Mouse (Mus musculus) lung, embryonic 15.5 days (tissue): ENCODE data around the gene Fkbp5. TPM values are rescaled to one million over a fixed set of nuclear protein-coding genes. Genes with fewer than 3 reads are reported as not detected.

Experiments
- ATAC-seq: fragments of 200-750 bp; cut with Nextera tagmentation; 2 replicates; pipeline ENCODE4 v1.8.0; 2017; ENCODE audit warnings: moderate number of reproducible peaks, borderline replicate concordance; ENCODE audit not compliant: low FRiP score, low TSS enrichment; ENCODE audit errors: extremely low read depth
- H3K27ac ChIP-seq: fragments of 300-500 bp; sonication (generic); 2 replicates; pipeline ENCODE4 v1.5.1; 2015; ENCODE audit warnings: moderate library complexity, mild to moderate bottlenecking, inconsistent platforms
- H3K27me3 ChIP-seq: fragments of 300-500 bp; sonication (generic); 2 replicates; pipeline ENCODE4 v1.6.1; 2015; ENCODE audit warnings: inconsistent platforms
- H3K36me3 ChIP-seq: fragments of 300-500 bp; sonication (generic); 2 replicates; pipeline ENCODE4 v1.6.1; 2015; ENCODE audit warnings: inconsistent platforms
- H3K4me1 ChIP-seq: fragments of 300-500 bp; sonication (generic); 2 replicates; pipeline ENCODE4 v1.6.1; 2015; ENCODE audit warnings: inconsistent platforms
- H3K4me2 ChIP-seq: fragments of 300-500 bp; sonication (generic); 2 replicates; pipeline ENCODE4 v1.6.1; 2015; ENCODE audit warnings: inconsistent platforms, mild to moderate bottlenecking, moderate library complexity
- H3K4me3 ChIP-seq: fragments of 300-500 bp; sonication (generic); 2 replicates; pipeline ENCODE4 v1.5.1; 2015; ENCODE audit warnings: mild to moderate bottlenecking, inconsistent platforms
- H3K9ac ChIP-seq: fragments of 300-500 bp; sonication (generic); 2 replicates; pipeline ENCODE4 v1.6.1; 2015; ENCODE audit warnings: inconsistent platforms
- H3K9me3 ChIP-seq: fragments of 300-500 bp; sonication (generic); 2 replicates; pipeline ENCODE4 v1.6.1; 2016; ENCODE audit warnings: inconsistent platforms
- WGBS: fragments of 180-500 bp; shearing (Covaris S2); methylation state at CpG from one replicate; pipeline ENCODE4 v1.1.7; 2015; 5-methylcytosine and 5-hydroxymethylcytosine counted together
- polyA plus RNA-seq: library from polyadenylated mRNA; unstranded; fragments of >200 nt; fragmentation: Nextera tagmentation; extraction: Ambion mirVana; gene quantifications from 2 replicates; pipeline ENCODE4 v1.2.1, GENCODE M21; 2015

Fkbp5 gene
- polyA plus RNA-seq, 1 experiment from 2014 or later: 35.1 TPM

GRCm38 (mm10) chr17:28447789-28448188 is 69.5 kb downstream of the Fkbp5 start:
- no peak for ATAC-seq
- 74% methylated on average over 7 of the region's 7 CpGs for WGBS
- H3K4me3 ChIP-seq: no peak overlapping the region
- no peaks in the 10 kb centered on the region for H3K36me3 ChIP-seq
- H3K27me3 ChIP-seq: no peaks in the 10 kb centered on the region
- no peaks in the 10 kb centered on the region for H3K4me1 ChIP-seq
- no peak overlapping the region for H3K9ac ChIP-seq
- no peak overlapping the region for H3K27ac ChIP-seq
- H3K4me2 ChIP-seq: no peak overlapping the region
- H3K9me3 ChIP-seq: no peaks in the 10 kb centered on the region

- no peaks in the 10 kb centered on the region for H3K36me3 ChIP-seq
- ATAC-seq: no peak
- 59% methylated on average over 5 of the region's 5 CpGs for WGBS
Measured at GRCm38 (mm10) chr17:28446820-28447168, 70.5 kb downstream of the Fkbp5 start.

DNA sequence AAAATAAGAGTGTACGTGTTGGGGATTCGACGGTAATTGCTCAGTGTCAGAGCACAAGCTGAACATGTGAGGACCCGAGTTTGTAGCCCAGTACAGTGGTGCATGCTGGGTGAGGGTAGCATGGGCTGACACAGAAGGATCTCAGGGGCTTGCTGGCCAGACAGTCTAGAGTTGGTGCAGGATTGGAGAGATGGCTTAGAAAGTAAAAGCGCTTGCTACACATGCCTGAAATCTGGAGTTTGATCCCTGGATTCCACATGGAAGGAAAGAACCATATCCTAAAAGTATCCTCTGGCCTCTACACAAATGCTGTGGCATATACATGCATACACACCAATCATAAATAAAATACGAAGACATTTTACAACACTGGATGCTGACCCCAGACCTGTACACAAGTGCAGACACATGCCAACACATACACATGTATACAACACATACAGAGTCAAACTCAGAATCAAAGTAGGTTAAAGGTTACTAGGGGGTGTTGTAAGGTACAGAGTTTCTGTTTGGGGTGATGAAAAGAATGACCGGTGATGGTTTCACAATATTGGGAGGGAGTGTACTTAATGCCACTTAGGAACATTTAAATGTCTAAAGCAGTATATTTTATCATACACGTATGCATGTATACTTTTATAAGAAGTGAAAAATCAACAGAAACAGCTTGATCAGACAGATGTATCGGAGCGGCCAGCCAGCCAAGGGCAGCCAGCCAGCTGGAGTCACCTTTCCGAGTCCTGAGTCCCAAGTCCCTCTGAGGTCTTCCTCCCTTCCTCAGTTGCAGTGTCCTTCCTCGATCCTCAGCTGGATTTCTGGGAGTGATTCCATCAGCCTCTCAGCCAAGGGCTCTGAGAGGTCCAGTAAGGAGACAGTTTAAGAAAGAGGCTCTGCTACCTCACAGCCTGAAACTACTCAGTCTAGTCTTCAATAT is 71.2 kb downstream of the Fkbp5 start:
- no peak overlapping the region for H3K27ac ChIP-seq
- H3K27me3 ChIP-seq: no peaks in the 10 kb centered on the region
- no peak overlapping the region for H3K4me3 ChIP-seq
- no peak overlapping the region for H3K9ac ChIP-seq
- no peaks in the 10 kb centered on the region for H3K4me1 ChIP-seq
- H3K36me3 ChIP-seq: no peaks in the 10 kb centered on the region
- H3K4me2 ChIP-seq: no peak overlapping the region
- H3K9me3 ChIP-seq: no peaks in the 10 kb centered on the region
- ATAC-seq: no peak
- WGBS: 78% methylated on average over 12 of the region's 12 CpGs

More at GRCm38 (mm10) chr17:28446820-28447168, 70.5 kb downstream of the Fkbp5 start:
- Histone ChIP-seq H3K4me2 (no peak overlapping the region), H3K4me1 (no peaks in the 10 kb centered on the region), H3K9ac (no peak overlapping the region), H3K9me3 (no peaks in the 10 kb centered on the region), H3K27me3 (no peaks in the 10 kb centered on the region), H3K4me3 (no peak overlapping the region), H3K27ac (no peak overlapping the region)

DNA sequence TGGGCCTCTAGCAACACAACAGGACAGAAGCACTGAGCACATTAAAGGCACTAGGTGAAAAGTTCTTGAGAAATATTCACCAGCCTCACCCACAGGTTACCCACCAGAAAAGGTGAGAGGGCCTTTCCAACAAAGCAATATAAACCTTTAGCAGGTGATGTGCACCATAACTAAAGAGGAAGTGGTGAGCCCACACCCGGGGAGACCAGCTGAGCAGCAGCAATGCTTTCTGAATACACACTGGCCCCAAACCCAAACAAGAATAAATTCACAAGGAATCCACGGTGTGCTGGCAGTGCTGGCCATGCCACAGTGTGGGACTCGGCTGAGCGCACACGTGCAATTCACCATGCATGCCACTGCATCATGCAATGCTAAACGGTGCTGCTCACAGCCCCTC is 74.7 kb downstream of the Fkbp5 start:
- no peak overlapping the region for H3K27ac ChIP-seq
- H3K4me1 ChIP-seq: no peaks in the 10 kb centered on the region
- H3K4me2 ChIP-seq: no peak overlapping the region
- no peak overlapping the region for H3K9ac ChIP-seq
- H3K36me3 ChIP-seq: no peaks in the 10 kb centered on the region
- no peaks in the 10 kb centered on the region for H3K9me3 ChIP-seq
- H3K4me3 ChIP-seq: no peak overlapping the region
- H3K27me3 ChIP-seq: no peaks in the 10 kb centered on the region
- ATAC-seq: no peak
- WGBS: 78% methylated on average over 6 of the region's 6 CpGs

DNA sequence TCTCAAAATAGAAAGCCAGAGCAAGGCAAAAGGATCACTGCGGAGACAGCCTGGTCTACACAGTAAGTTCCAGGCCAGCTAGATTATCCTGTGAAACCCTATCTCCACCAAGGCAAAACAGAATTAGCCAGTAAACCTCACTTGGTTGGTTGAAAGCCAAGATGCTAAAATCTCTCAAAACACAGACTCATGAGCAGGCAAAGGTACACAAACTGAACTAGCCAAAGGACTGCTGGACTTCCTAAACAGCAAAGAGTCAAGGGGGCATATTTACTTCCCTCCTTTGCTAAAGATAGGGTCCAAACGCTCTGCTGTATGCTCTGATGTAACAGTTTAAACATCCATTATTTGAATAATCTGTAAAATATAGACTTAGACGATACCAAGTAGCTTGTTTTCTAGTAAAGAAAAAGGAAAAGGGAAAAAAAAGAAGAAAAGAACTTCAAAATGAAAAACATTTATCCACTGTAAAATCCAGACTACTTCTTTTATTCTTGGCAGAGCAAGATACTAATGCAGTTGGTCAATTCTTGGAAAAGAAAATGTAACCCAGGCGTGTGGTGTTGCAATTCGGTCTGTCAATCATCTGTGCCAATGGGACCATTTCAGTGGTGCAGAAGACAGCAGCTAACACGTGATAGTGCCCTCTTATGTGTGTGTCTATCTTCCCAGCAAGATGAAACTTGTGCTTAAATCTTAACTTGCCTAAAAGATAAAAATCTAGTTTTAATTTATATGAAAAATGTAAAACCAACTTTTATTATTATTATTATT is 78.8 kb downstream of the Fkbp5 start:
- H3K36me3 ChIP-seq: 0 out of 2 replicates have a peak, but pooled peaks cover 6% of the 10 kb centered on the region
- 72% methylated on average over 6 of the region's 6 CpGs for WGBS
- H3K27me3 ChIP-seq: no peaks in the 10 kb centered on the region

GRCm38 (mm10) chr17:28437938-28438337 is 79.4 kb downstream of the Fkbp5 start:
- Histone ChIP-seq H3K9ac (no peak overlapping the region), H3K36me3 (0 out of 2 replicates have a peak, but pooled peaks cover 6% of the 10 kb centered on the region), H3K9me3 (no peaks in the 10 kb centered on the region), H3K27me3 (no peaks in the 10 kb centered on the region), H3K4me2 (no peak overlapping the region), H3K4me3 (no peak overlapping the region), H3K4me1 (no peaks in the 10 kb centered on the region), H3K27ac (no peak overlapping the region)
- 75% methylated on average over 2 of the region's 2 CpGs for WGBS
- ATAC-seq: no peak

More for the DNA sequence above, 78.8 kb downstream of the Fkbp5 start:
- H3K4me3 ChIP-seq: no peak overlapping the region
- H3K4me2 ChIP-seq: no peak overlapping the region
- no peak overlapping the region for H3K9ac ChIP-seq
- ATAC-seq: no peak
- H3K27ac ChIP-seq: no peak overlapping the region
- H3K4me1 ChIP-seq: no peaks in the 10 kb centered on the region
- H3K9me3 ChIP-seq: no peaks in the 10 kb centered on the region

GRCm38 (mm10) chr17:28434921-28435485 is 82.3 kb downstream of the Fkbp5 start:
- H3K27ac ChIP-seq: no peak overlapping the region
- H3K9me3 ChIP-seq: no peaks in the 10 kb centered on the region
- no peak overlapping the region for H3K4me3 ChIP-seq
- no peak overlapping the region for H3K4me2 ChIP-seq
- 75% methylated on average over 5 of the region's 5 CpGs for WGBS
- H3K4me1 ChIP-seq: peaks cover 13% of the 10 kb centered on the region
- H3K36me3 ChIP-seq: 0 out of 2 replicates have a peak, but pooled peaks cover 6% of the 10 kb centered on the region
- no peak overlapping the region for H3K9ac ChIP-seq
- no peaks in the 10 kb centered on the region for H3K27me3 ChIP-seq
- ATAC-seq: no peak

- Histone ChIP-seq H3K27me3 (no peaks in the 10 kb centered on the region), H3K9me3 (no peaks in the 10 kb centered on the region), H3K4me1 (peaks cover 29% of the 10 kb centered on the region), H3K9ac (no peak overlapping the region), H3K27ac (no peak overlapping the region), H3K36me3 (0 out of 2 replicates have a peak, but pooled peaks cover 6% of the 10 kb centered on the region), H3K4me2 (no peak overlapping the region), H3K4me3 (no peak overlapping the region)
- ATAC-seq: no peak
- WGBS: 83% methylated on average over 6 of the region's 6 CpGs
Measured at GRCm38 (mm10) chr17:28433029-28433428, 84.3 kb downstream of the Fkbp5 start.

DNA sequence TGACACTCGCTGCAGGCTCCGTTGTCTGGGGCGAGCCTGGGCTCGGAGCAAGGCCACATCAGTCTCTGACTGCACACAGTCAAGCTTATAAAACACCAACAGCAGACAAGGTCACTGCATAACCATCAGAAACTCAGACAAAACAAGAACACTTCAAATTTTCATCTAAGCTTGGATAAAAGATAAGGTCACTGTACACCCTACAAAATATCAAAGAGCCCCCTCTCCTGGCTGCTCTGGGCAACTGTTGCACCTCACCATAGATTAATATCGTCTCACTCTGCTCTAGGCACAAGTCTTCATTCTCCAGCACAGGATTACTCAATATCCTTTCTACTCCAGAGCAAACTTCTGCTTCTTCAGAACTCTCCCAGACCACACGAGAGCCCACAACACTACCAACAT is 85.4 kb downstream of the Fkbp5 start:
- Histone ChIP-seq H3K27me3 (no peaks in the 10 kb centered on the region), H3K9ac (no peak overlapping the region), H3K4me2 (no peak overlapping the region), H3K4me3 (no peak overlapping the region), H3K9me3 (no peaks in the 10 kb centered on the region), H3K27ac (no peak overlapping the region), H3K36me3 (0 out of 2 replicates have a peak, but pooled peaks cover 1% of the 10 kb centered on the region), H3K4me1 (peaks cover 29% of the 10 kb centered on the region)
- 56% methylated on average over 6 of the region's 6 CpGs for WGBS
- ATAC-seq: no peak

- WGBS: 41% methylated on average over 7 of the region's 7 CpGs
- Histone ChIP-seq H3K27ac (no peak overlapping the region), H3K4me2 (no peak overlapping the region), H3K4me3 (no peak overlapping the region), H3K9ac (no peak overlapping the region), H3K27me3 (no peaks in the 10 kb centered on the region), H3K9me3 (no peaks in the 10 kb centered on the region), H3K36me3 (peaks cover 2% of the 10 kb centered on the region; the same call in 1 of the 2 replicates), H3K4me1 (peaks cover 29% of the 10 kb centered on the region)
- no peak for ATAC-seq
Measured at GRCm38 (mm10) chr17:28431038-28431437, 86.3 kb downstream of the Fkbp5 start.

DNA sequence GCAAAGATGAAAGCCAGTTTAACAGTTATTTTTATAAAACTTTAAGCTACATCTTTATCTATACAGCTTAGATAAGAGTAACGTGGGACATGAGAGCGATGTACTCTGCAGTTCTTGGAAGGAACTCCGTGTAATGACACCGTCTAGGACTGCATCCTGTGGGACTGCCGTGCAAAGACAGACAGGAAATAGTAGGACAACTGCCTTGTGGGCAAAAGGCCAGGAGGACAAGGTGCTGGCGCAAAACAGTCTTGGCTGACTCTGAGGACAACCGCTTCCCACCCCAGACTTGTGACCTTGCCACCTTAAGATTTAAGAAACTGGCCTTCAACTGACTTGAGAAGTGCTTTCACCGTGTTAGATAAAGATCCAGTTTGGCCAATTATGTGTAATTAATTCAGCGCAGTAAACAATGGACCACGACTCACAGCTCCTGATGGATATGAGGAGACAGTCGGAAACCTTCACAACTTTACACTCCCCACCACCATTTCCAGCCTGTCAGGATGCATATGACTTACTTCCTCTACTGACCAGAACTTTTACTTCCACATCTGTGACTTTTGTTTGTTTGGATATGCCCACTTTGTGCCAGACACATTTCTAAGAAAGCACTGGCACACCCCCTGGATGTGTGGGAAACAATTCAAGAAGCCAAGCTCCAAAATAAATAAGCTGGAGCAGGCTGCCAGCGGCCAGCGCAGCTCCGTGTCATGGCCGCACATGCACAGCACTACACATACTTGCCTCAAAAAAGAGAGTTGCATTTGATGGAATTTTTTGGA is 88.7 kb downstream of the Fkbp5 start:
- Histone ChIP-seq H3K4me1 (peaks cover 29% of the 10 kb centered on the region), H3K36me3 (peaks cover 3% of the 10 kb centered on the region; the same call in 1 of the 2 replicates), H3K4me3 (no peak overlapping the region), H3K4me2 (no peak overlapping the region), H3K9me3 (no peaks in the 10 kb centered on the region), H3K27me3 (no peaks in the 10 kb centered on the region), H3K27ac (peak overlapping the region; percentile 20; the same call in 1 of the 2 replicates), H3K9ac (no peak overlapping the region)
- WGBS: 42% methylated on average over 15 of the region's 15 CpGs
- ATAC-seq: 0 out of 2 replicates have a peak, but pooled peaks have one; percentile 31
